Mouse (Mus musculus): ENCODE results near the gene Gm17455. TPM values are rescaled to one million over a fixed set of nuclear protein-coding genes. Genes with fewer than 3 reads are reported as not detected.

Gm17455 gene
- polyA plus RNA-seq, 1 experiment from 2014 or later, result 2.0 TPM

- WGBS, result 81% methylated on average over 4 of the region's 4 CpGs
- Histone ChIP-seq H3K4me2 (no peak overlapping the region), H3K4me1 (no peaks in the 10 kb centered on the region), H3K9me3 (replicated peaks) (no peaks in the 10 kb centered on the region), H3K4me3 (no peak overlapping the region), H3K9ac (no peak overlapping the region), H3K27me3 (peaks cover 3% of the 10 kb centered on the region; the same call in 1 of the 2 replicates), H3K36me3 (ENCODE audit: poor library complexity, severe bottlenecking) (no peaks in the 10 kb centered on the region), H3K27ac (no peak overlapping the region)
- no peak for ATAC-seq
Observed at GRCm38 (mm10) chr10:60442321-60442720, 42.8 kb downstream of the Gm17455 start.

- peaks cover 3% of the 10 kb centered on the region; the same call in 1 of the 2 replicates for H3K27me3 ChIP-seq
- no peak overlapping the region for H3K4me3 ChIP-seq
- ATAC-seq, result no peak
- WGBS, result 13% methylated on average over 2 of the region's 2 CpGs
- H3K27ac ChIP-seq, result no peak overlapping the region
- H3K4me1 ChIP-seq, result no peaks in the 10 kb centered on the region
- H3K4me2 ChIP-seq, result no peak overlapping the region
- H3K9ac ChIP-seq, result no peak overlapping the region
- no peaks in the 10 kb centered on the region for H3K36me3 ChIP-seq (ENCODE audit: poor library complexity, severe bottlenecking)
- no peaks in the 10 kb centered on the region for H3K9me3 ChIP-seq (replicated peaks)
Observed at GRCm38 (mm10) chr10:60443078-60443477, 43.6 kb downstream of the Gm17455 start.

DNA sequence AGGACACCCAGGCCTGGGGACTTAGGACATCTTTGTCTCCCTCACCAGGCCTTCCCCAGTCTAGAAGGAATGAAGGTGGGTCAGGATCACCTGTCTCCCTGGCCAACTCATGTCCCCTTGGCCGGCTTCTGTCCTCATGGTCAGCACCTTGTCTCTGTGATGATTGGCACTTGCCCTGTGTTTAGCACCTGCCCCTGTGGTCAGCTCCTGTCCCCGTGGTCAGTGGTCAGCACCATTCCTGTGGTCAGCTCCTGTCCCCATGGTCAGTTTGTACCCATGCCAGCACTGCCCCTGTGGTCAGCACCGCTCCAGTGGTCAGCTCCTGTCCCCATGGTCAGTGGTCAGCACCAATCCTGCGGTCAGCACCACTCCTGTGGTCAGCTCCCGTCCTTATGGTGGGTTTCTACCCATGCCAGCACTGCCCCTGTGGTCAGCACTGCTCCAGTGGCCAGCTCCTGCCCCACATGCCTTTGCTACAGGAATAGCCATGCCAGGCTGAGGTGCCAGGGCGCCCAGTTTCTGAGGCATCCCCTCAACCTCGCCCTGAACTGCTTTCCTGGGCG lies 45.6 kb downstream of the Gm17455 start:
- Histone ChIP-seq H3K4me2 (no peak overlapping the region), H3K27me3 (peaks cover 3% of the 10 kb centered on the region; the same call in 1 of the 2 replicates), H3K4me3 (no peak overlapping the region), H3K9me3 (replicated peaks) (no peaks in the 10 kb centered on the region), H3K27ac (no peak overlapping the region), H3K9ac (no peak overlapping the region), H3K4me1 (no peaks in the 10 kb centered on the region), H3K36me3 (ENCODE audit: poor library complexity, severe bottlenecking) (no peaks in the 10 kb centered on the region)
- WGBS, result 57% methylated on average over 8 of the region's 8 CpGs
- no peak for ATAC-seq

DNA sequence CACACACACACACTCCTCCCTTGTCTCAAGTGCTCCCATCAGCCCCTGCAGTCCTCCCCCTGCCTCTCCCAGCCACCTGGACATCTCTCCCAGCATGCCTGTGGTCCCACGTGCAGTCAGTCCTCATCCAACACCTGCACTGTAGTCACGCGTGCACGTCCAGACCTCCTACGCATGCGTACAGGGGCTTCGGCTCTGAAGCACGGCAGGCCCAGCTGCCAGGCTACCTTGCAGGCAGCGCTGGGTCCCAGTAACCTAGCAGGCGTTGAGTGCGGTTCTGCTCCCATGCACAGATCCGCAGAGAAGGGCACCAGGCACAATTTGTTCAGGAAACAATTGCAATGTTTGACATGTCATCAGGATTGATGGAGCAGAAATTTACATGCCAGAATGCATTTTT lies 47.7 kb downstream of the Gm17455 start:
- Histone ChIP-seq H3K9me3 (replicated peaks) (no peaks in the 10 kb centered on the region), H3K27ac (no peak overlapping the region), H3K4me3 (no peak overlapping the region), H3K4me1 (no peaks in the 10 kb centered on the region), H3K27me3 (peaks cover 3% of the 10 kb centered on the region; the same call in 1 of the 2 replicates), H3K36me3 (ENCODE audit: poor library complexity, severe bottlenecking) (no peaks in the 10 kb centered on the region), H3K4me2 (no peak overlapping the region), H3K9ac (no peak overlapping the region)
- ATAC-seq, result no peak
- WGBS, result 87% methylated on average over 12 of the region's 12 CpGs

Other genes starting within 250 kb of the Gm17455 start
- gene Chst3, start 180.5 kb upstream of the Gm17455 start, polyA plus RNA-seq (2015; fragmentation: Nextera tagmentation; extraction: Ambion mirVana), result 2.1 TPM in 2 replicates
- 92.2 and 131 TPM in 2 replicates for gene Psap, start 122.1 kb upstream of the Gm17455 start, polyA plus RNA-seq (2015; fragmentation: Nextera tagmentation; extraction: Ambion mirVana)
- 1.2 and 1.3 TPM in 2 replicates for gene Vsir, start 52.9 kb upstream of the Gm17455 start, polyA plus RNA-seq (2015; fragmentation: Nextera tagmentation; extraction: Ambion mirVana)